Mouse (Mus musculus): Measurements from ENCODE around the gene Vgll4. TPM values are rescaled to one million over a fixed set of nuclear protein-coding genes. Genes with fewer than 3 reads are reported as not detected.
A peak's percentile ranks its signal among the peaks of the same experiment; 100 is the strongest.

Vgll4 gene
- polyA plus RNA-seq, 1 experiment: 44.8 TPM

- H3K27ac ChIP-seq (ENCODE audit: insufficient read depth, low read length): peak overlapping the region; percentile 30; the same call in 1 of the 2 replicates
- H3K4me1 ChIP-seq (ENCODE audit: control insufficient read depth, insufficient read depth, low read length): peaks cover 14% of the 10 kb centered on the region
- TF ChIP-seq POLR2A (IDR thresholded peaks at IDR 0.05; ENCODE audit: extremely low read depth, insufficient read depth, low read length) (no peak), CTCF (IDR thresholded peaks at IDR 0.05; ENCODE audit: extremely low read depth, insufficient read depth, low read length) (no peak)
- no peak overlapping the region for H3K4me3 ChIP-seq (ENCODE audit: insufficient read depth, low read length)
Observed at GRCm38 (mm10) chr6:114917770-114918635, 51.8 kb downstream of the Vgll4 start.

GRCm38 (mm10) chr6:114917129-114917528, 52.7 kb downstream of the Vgll4 start:
- no peak for TF ChIP-seq POLR2A (IDR thresholded peaks at IDR 0.05; ENCODE audit: extremely low read depth, insufficient read depth, low read length)
- TF ChIP-seq CTCF (IDR thresholded peaks at IDR 0.05; ENCODE audit: extremely low read depth, insufficient read depth, low read length): no peak
- Histone ChIP-seq H3K4me1 (ENCODE audit: control insufficient read depth, insufficient read depth, low read length) (peaks cover 15% of the 10 kb centered on the region), H3K4me3 (ENCODE audit: insufficient read depth, low read length) (no peak overlapping the region), H3K27ac (ENCODE audit: insufficient read depth, low read length) (peak overlapping the region; percentile 20; the same call in 1 of the 2 replicates)

- no peak for TF ChIP-seq CTCF (IDR thresholded peaks at IDR 0.05; ENCODE audit: extremely low read depth, insufficient read depth, low read length)
- TF ChIP-seq POLR2A (IDR thresholded peaks at IDR 0.05; ENCODE audit: extremely low read depth, insufficient read depth, low read length): no peak
- no peak overlapping the region for H3K4me3 ChIP-seq (ENCODE audit: insufficient read depth, low read length)
- H3K4me1 ChIP-seq (ENCODE audit: control insufficient read depth, insufficient read depth, low read length): peaks cover 16% of the 10 kb centered on the region
- peak overlapping the region; percentile 20; the same call in 1 of the 2 replicates for H3K27ac ChIP-seq (ENCODE audit: insufficient read depth, low read length)
Observed at GRCm38 (mm10) chr6:114916715-114916992, 53.1 kb downstream of the Vgll4 start.

GRCm38 (mm10) chr6:114915915-114916714, 53.7 kb downstream of the Vgll4 start:
- TF ChIP-seq CTCF (IDR thresholded peaks at IDR 0.05; ENCODE audit: extremely low read depth, insufficient read depth, low read length) (no peak), POLR2A (IDR thresholded peaks at IDR 0.05; ENCODE audit: extremely low read depth, insufficient read depth, low read length) (no peak)
- Histone ChIP-seq H3K27ac (ENCODE audit: insufficient read depth, low read length) (no peak overlapping the region), H3K4me1 (ENCODE audit: control insufficient read depth, insufficient read depth, low read length) (peaks cover 16% of the 10 kb centered on the region), H3K4me3 (ENCODE audit: insufficient read depth, low read length) (no peak overlapping the region)

- no peak overlapping the region for H3K27ac ChIP-seq (ENCODE audit: insufficient read depth, low read length)
- TF ChIP-seq POLR2A (IDR thresholded peaks at IDR 0.05; ENCODE audit: extremely low read depth, insufficient read depth, low read length) (no peak), CTCF (IDR thresholded peaks at IDR 0.05; ENCODE audit: extremely low read depth, insufficient read depth, low read length) (no peak)
- H3K4me3 ChIP-seq (ENCODE audit: insufficient read depth, low read length): no peak overlapping the region
- H3K4me1 ChIP-seq (ENCODE audit: control insufficient read depth, insufficient read depth, low read length): peaks cover 16% of the 10 kb centered on the region
Observed at GRCm38 (mm10) chr6:114914041-114914716, 55.6 kb downstream of the Vgll4 start.

GRCm38 (mm10) chr6:114913142-114913541, 56.7 kb downstream of the Vgll4 start:
- TF ChIP-seq POLR2A (IDR thresholded peaks at IDR 0.05; ENCODE audit: extremely low read depth, insufficient read depth, low read length): no peak
- no peak for TF ChIP-seq CTCF (IDR thresholded peaks at IDR 0.05; ENCODE audit: extremely low read depth, insufficient read depth, low read length)
- no peak overlapping the region for H3K4me3 ChIP-seq (ENCODE audit: insufficient read depth, low read length)
- no peak overlapping the region for H3K27ac ChIP-seq (ENCODE audit: insufficient read depth, low read length)
- H3K4me1 ChIP-seq (ENCODE audit: control insufficient read depth, insufficient read depth, low read length): peaks cover 11% of the 10 kb centered on the region

GRCm38 (mm10) chr6:114911540-114911939, 58.3 kb downstream of the Vgll4 start:
- H3K4me3 ChIP-seq (ENCODE audit: insufficient read depth, low read length): no peak overlapping the region
- H3K27ac ChIP-seq (ENCODE audit: insufficient read depth, low read length): no peak overlapping the region
- H3K4me1 ChIP-seq (ENCODE audit: control insufficient read depth, insufficient read depth, low read length): peaks cover 12% of the 10 kb centered on the region
- TF ChIP-seq POLR2A (IDR thresholded peaks at IDR 0.05; ENCODE audit: extremely low read depth, insufficient read depth, low read length) (no peak), CTCF (IDR thresholded peaks at IDR 0.05; ENCODE audit: extremely low read depth, insufficient read depth, low read length) (no peak)

GRCm38 (mm10) chr6:114909801-114910200, 60.0 kb downstream of the Vgll4 start:
- H3K4me3 ChIP-seq (ENCODE audit: insufficient read depth, low read length): no peak overlapping the region
- peaks cover 12% of the 10 kb centered on the region for H3K4me1 ChIP-seq (ENCODE audit: control insufficient read depth, insufficient read depth, low read length)
- no peak overlapping the region for H3K27ac ChIP-seq (ENCODE audit: insufficient read depth, low read length)
- TF ChIP-seq POLR2A (IDR thresholded peaks at IDR 0.05; ENCODE audit: extremely low read depth, insufficient read depth, low read length) (no peak), CTCF (IDR thresholded peaks at IDR 0.05; ENCODE audit: extremely low read depth, insufficient read depth, low read length) (no peak)

- H3K4me3 ChIP-seq (ENCODE audit: insufficient read depth, low read length): no peak overlapping the region
- no peak for TF ChIP-seq CTCF (IDR thresholded peaks at IDR 0.05; ENCODE audit: extremely low read depth, insufficient read depth, low read length)
- TF ChIP-seq POLR2A (IDR thresholded peaks at IDR 0.05; ENCODE audit: extremely low read depth, insufficient read depth, low read length): no peak
- peaks cover 7% of the 10 kb centered on the region for H3K4me1 ChIP-seq (ENCODE audit: control insufficient read depth, insufficient read depth, low read length)
- H3K27ac ChIP-seq (ENCODE audit: insufficient read depth, low read length): no peak overlapping the region
Observed at GRCm38 (mm10) chr6:114907459-114907858, 62.3 kb downstream of the Vgll4 start.

Measured in cortical plate, adult 2 months (tissue).